Comparison of ENCODE assay signal across 15 mouse cellular contexts in the genomic region with DNA sequence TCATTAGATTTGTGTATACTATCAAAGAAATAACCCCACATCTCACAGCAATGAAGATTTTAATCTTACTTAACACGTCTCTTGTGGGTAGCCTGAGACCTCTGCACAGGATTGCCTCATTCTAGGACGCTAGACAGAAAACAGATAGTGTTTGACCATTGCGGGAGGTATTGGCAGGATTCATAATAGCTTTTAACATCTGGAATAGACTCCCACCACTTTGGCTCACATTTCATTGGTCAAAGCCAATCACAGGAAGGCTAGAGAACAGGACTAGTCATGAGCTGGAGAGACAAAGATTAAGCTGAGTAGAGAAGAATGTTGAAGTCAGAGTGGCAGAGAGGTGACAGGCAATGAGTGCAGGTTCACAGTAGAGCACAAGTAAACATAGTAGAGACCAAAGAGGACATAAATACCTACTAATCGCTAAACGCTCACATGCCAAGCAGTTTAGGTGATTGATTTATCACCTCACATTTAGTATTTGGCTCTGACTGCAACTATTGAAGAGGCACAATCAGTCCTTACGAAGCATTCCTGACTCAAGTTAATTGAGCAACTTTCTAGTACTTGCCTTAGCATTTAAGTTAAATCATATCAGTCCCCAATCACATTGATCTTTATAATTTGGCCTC.
"Had no signal": no experiment of that assay in that cellular context is flagged by ENCODE, and none has a peak within 500 bp of the region (broad histone marks: within the 10 kb centered on the region; RNA-seq: fewer than 3 reads in every experiment).

No protein-coding gene starts in this region.

- H3K27ac ChIP-seq: kidney, postnatal 0 days; layer of hippocampus, adult 2 months; limb, embryonic 12.5 days; limb, embryonic 15.5 days; liver, embryonic 13.5 days had no signal

- H3K9me3 ChIP-seq: limb, embryonic 12.5 days; limb, embryonic 15.5 days; liver, embryonic 13.5 days had no signal

- H3K36me3 ChIP-seq: limb, embryonic 12.5 days; liver, embryonic 13.5 days had no signal

- H3K4me3 ChIP-seq: layer of hippocampus, adult 2 months; limb, embryonic 12.5 days; limb, embryonic 15.5 days; liver, embryonic 13.5 days had no signal

- DNase-seq: kidney, postnatal 25 days; layer of hippocampus, adult 9-11 months; left cerebral cortex, postnatal 4 days; liver, embryonic 13.5 days; lung, adult 2 months; lung, postnatal 14 days; lung, postnatal 4 days; midbrain, embryonic 14.5 days; thymus, adult 18-20 months; thymus, postnatal 36 days had no signal

- H3K9ac ChIP-seq: limb, embryonic 12.5 days; limb, embryonic 15.5 days; liver, embryonic 13.5 days had no signal

- H3K4me1 ChIP-seq: liver, embryonic 13.5 days had no signal

- H3K4me2 ChIP-seq: limb, embryonic 12.5 days; limb, embryonic 15.5 days; liver, embryonic 13.5 days; midbrain, embryonic 11.5 days had no signal

- H3K27me3 ChIP-seq: limb, embryonic 12.5 days; limb, embryonic 15.5 days; liver, embryonic 13.5 days had no signal
